Mouse (Mus musculus) adrenal gland, adult 10 weeks (tissue): ENCODE measurements around the gene Tmem220. TPM values are rescaled to one million over a fixed set of nuclear protein-coding genes. Genes with fewer than 3 reads are reported as not detected.

Experiments used
- polyA plus RNA-seq: library from polyadenylated mRNA; stranded (reverse); fragments of 350-450 nt; fragmentation: Illumina TruSeq; extraction: RNeasy Lipid Tissue Mini Kit (QIAGEN cat#74804); gene quantifications from one replicate; pipeline ENCODE4 v1.2.3, GENCODE M21; 2014; ENCODE audit warnings: low read depth, low replicate concordance

Gene Tmem220
- polyA plus RNA-seq, result 28.3 TPM

DNA sequence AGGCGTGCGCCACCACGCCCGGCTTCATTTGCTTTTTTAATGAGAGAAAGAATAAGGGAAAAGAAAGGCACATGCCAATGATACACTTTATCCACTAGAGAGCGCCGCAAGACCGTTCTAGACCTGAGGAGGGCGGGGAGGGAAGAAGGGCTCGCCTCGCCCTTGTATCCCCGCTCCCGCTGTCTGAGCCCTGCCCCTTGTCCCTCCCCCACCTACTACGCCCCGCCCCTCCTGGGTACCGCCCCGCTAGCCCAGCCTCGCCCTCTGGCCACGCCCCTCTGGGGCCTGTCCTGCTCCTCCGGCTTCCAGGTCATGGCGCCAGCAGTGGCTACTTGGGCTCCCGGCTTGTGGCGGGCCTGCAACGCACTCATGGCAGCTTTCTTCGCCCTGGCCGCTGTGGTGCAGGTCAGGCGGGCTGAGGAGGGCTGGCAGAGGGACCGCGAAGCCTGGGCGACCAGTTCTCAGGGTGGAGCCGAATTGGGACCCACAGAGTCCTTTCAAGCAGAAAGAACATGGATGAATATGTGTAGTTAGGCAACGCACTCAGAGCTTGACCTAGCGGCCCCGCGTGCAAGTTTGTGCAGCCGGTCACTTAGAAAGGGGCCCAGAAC is at the start of gene Tmem220:
TSS of gene Tmem220 (plus strand) at position 288 of the 611 bp plus-strand sequence.

DNA sequence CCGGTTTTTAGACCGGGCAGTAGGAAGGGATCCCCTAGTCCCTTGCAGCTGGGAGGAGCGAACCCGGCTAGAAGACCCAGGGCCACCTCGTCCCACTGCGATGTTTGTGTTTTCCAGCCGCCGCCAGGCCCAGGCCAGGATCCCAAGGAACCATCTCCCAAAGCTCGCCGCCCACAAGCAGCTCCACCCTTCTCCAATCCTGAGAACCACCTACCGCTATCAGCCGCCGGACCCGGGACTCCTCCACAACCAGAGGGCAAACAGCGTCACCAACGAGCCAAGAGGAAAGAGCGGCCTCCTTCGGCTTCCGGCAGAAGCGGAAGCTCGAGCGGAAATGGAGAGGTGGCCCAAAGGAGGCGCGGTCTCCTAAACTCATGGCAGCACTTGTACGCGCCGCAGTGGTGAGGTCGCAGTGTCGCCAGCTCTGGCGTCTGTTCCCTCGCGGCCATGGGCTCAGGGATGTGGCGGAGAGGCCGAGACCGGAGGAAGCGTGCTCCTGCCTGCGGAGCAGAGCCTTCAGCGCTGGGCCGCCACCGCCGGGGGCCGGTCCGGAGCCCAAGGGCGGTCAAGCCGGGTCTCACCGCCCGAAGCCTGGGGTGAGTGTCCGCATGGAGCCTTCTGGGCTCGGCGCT is 27.5 kb downstream of the Tmem220 start, which contains the start of the genes Adprm and Sco1:
TSS of gene Adprm (minus strand) at position 274 of the 632 bp plus-strand sequence.
TSS of gene Sco1 (plus strand) at position 350 of the 632 bp plus-strand sequence.

GRCm38 (mm10) chr11:67078000-67078399 is 53.0 kb downstream of the Tmem220 start, which contains the start of gene Myh3:
Gene Myh3 (plus strand): TSS chr11:67078300.

Other genes with a start within 250 kb of the Tmem220 start
- 8.2 TPM for gene Pirt, start 113.2 kb upstream of the Tmem220 start, polyA plus RNA-seq
- gene Tmem238l, start 68.5 kb upstream of the Tmem220 start, polyA plus RNA-seq, result not detected
- gene Adprm, start 27.4 kb downstream of the Tmem220 start, polyA plus RNA-seq, result 47.1 TPM
- gene Sco1, start 27.5 kb downstream of the Tmem220 start, polyA plus RNA-seq, result 46.0 TPM
- not detected for gene Myh3, start 53.1 kb downstream of the Tmem220 start, polyA plus RNA-seq
- gene Myh2, start 145.9 kb downstream of the Tmem220 start, polyA plus RNA-seq, result 0.52 TPM
- gene Myh1, start 174.9 kb downstream of the Tmem220 start, polyA plus RNA-seq, result 3.3 TPM
- gene Myh4, start 212.9 kb downstream of the Tmem220 start, polyA plus RNA-seq, result 16.3 TPM